Mouse (Mus musculus): ENCODE measurements around the gene Skiv2l. TPM values are rescaled to one million over a fixed set of nuclear protein-coding genes. Genes with fewer than 3 reads are reported as not detected.

Skiv2l gene
- polyA plus RNA-seq, 1 experiment = 65.4 TPM

DNA sequence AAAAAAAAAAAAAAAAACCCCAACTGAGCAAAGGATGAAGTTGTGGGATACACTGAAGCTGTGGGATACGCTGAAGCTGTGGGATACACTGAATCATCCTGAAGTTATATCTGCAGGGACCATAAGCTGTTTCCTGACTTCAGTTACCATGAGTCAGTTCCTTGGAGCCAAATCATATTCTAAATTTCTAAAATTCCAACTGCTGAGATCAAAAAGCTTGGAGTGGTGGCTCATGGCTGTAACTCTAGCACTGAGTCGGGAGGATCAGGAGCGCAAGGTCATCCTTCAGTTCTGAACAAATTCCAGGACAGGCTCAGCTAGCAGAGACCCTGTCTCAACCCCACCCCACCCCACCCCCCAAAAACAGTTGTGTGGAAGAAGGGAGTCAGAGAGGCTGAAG lies 35.6 kb upstream of the Skiv2l start:
- TF ChIP-seq GATA1 (IDR thresholded peaks at IDR 0.05; ENCODE audit: low read length) = no peak

- TF ChIP-seq GATA1 (IDR thresholded peaks at IDR 0.05; ENCODE audit: low read length) = no peak
These were observed 34.7 kb upstream of the Skiv2l start for GRCm38 (mm10) chr17:34884704-34885103.

DNA sequence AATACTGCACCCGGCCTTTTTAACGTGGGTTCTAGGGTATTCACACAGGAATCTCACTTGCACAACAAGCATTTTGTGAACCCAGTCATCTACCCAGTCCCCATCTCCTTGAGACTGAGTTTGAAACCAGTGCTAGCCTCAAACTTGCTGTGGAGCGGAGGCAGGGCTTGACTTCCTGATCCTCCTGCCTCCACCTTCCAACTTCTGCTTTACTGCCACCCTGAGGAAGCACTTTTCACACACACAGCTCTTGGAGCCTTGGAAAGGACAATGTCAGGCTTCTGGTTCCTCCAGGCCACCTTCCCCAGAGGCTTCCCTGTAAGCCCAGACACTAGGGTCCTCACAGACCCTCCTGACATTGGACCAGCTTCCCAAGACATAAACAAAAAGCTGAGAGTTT lies 33.3 kb upstream of the Skiv2l start:
- no peak for TF ChIP-seq GATA1 (IDR thresholded peaks at IDR 0.05; ENCODE audit: low read length)

- no peak for TF ChIP-seq GATA1 (IDR thresholded peaks at IDR 0.05; ENCODE audit: low read length)
These were observed 31.8 kb upstream of the Skiv2l start, which contains the start of gene Gm20547 for GRCm38 (mm10) chr17:34881683-34882310. Gene Gm20547, minus strand, starts transcription at chr17:34882042.

DNA sequence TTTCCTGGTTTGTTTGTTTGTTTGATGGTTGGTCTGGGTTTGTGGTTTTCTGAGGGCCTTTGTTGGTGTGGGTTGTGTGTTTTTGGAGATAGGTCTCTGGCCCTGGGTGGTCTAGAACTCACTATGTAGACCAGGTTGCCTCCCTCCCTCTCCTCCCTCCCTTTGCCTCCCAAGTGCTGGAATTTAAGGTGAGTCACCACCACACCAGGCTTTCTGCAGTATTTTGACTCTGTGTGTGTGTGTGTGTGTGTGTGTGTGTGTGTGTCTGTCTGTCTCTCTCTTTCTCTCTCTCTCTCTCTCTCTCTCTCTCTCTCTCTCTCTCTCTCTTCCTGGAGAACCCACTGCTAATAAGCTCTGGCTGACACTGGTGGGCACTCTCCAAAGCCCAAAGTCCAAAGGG lies 31.2 kb upstream of the Skiv2l start:
- TF ChIP-seq GATA1 (IDR thresholded peaks at IDR 0.05; ENCODE audit: low read length) = no peak

- TF ChIP-seq GATA1 (IDR thresholded peaks at IDR 0.05; ENCODE audit: low read length) = no peak
These were observed 29.4 kb upstream of the Skiv2l start, which contains the start of gene Zbtb12 for GRCm38 (mm10) chr17:34879336-34879879. Gene Zbtb12, plus strand, starts transcription at chr17:34879483.

GRCm38 (mm10) chr17:34874321-34874720 lies 24.3 kb upstream of the Skiv2l start:
- no peak for TF ChIP-seq GATA1 (IDR thresholded peaks at IDR 0.05; ENCODE audit: low read length)

- TF ChIP-seq GATA1 (IDR thresholded peaks at IDR 0.05; ENCODE audit: low read length) = no peak
These were observed 16.0 kb upstream of the Skiv2l start for GRCm38 (mm10) chr17:34865981-34866380.

DNA sequence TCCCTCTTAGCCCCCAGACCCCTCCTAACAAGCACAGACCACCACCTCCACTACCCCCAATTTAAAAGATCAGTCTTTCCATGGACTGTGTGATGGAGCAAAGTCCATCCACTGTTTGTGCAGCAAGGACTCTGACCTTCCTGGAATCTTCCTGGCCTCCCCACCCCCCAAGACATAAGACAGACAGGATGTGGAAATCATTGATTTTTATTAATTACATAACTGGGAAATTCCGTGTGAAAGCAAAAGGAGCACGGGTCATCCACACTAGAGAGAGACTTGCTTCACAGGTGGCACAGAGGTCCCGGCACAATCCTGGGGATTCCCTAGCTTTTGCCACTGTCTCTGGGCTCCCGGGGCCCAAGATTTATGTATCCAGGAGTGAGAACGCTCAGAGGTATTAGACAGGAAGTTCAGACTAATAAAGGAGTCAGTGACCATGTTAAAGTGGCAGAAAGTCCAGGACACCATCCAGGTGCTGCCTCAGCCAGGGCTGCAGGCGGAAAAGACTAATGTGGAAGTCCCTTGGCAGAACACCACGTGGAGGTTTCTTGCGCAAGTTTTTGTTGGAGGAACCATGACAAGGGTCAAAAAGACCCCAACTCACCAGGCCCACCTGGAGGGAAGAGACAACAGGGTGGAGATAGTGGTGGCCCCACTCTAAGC lies 12.5 kb upstream of the Skiv2l start, which contains the start of gene Cfb:
Cfb (minus strand) TSS at position 103 of the 666 bp plus-strand sequence.
- TF ChIP-seq GATA1 (IDR thresholded peaks at IDR 0.05; ENCODE audit: low read length) = no peak

DNA sequence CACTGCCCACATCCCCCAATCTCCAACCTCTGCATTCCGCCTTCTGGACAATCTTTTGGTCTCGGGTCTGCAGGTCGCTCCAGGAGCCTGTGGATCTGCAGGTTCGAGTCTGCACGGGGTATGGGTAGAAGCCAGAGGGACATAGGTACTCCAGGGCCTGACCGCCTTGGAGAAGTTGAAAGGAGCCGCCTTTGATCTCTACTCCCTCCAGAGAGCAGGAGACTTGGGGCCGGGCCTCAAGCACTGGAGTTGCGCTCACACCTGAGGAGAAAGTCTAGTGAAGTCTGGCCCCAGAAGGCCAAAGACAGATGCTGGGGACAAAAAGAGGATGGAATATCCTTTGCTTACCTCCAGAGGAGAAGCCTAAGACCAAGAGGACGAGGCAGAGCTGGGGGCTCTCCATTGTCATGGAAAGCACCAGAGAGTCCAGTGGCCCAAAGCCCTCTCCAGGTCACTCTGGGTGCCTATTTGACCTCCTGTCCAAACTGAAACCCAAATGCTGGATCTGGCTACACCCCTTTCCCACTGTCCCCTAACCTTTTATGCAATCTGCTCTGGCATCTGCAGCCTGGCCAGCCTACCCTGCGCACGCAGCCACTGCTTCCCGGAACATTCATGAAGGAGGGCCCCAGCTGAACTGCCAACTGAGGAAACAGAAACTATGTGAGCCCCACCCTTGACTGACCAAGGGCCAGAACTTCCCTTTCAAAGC lies 11.8 kb upstream of the Skiv2l start:
- TF ChIP-seq GATA1 (IDR thresholded peaks at IDR 0.05; ENCODE audit: low read length) = no peak

- TF ChIP-seq GATA1 (IDR thresholded peaks at IDR 0.05; ENCODE audit: low read length) = no peak
These were observed 10.5 kb upstream of the Skiv2l start for GRCm38 (mm10) chr17:34860514-34860913.

DNA sequence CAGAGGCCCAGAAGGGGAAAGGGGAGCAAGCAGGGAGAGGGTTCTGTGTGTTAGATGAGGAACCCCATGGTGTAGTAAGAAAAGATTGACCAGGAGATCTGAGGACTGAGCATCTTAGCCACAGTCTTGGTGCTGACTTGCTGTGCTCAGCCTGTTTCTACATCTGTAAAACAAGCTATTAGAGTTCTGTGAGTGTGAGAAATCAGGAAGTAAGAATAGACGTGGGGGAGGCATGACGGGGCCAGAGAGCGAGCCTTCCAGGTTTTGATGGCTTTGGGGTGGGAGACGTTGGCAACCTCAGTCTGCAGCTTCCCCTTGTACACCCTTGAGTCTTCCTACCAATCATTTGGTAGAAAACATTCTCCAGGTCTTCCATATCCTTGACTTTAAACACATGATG lies 8.7 kb upstream of the Skiv2l start:
- no peak for TF ChIP-seq GATA1 (IDR thresholded peaks at IDR 0.05; ENCODE audit: low read length)

DNA sequence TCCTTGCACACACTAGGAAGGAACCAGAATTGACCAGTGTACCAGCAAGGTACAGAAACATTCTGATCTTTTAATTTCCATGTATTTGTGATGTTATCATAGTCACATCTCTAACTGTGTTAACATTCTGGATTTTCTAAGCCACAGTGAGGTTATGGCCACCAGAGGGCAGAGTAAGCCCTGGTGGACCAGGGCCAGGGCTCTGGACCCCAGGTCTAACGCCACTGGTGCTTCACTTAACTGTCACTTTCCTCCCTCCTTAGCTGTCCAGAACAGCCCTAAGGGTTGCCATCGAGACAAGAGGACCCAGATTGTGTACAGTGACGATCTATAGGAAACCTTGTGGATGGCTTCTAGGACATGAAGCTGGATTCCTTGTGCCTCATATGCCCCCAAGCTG lies 5.8 kb upstream of the Skiv2l start:
- TF ChIP-seq GATA1 (IDR thresholded peaks at IDR 0.05; ENCODE audit: low read length) = no peak

DNA sequence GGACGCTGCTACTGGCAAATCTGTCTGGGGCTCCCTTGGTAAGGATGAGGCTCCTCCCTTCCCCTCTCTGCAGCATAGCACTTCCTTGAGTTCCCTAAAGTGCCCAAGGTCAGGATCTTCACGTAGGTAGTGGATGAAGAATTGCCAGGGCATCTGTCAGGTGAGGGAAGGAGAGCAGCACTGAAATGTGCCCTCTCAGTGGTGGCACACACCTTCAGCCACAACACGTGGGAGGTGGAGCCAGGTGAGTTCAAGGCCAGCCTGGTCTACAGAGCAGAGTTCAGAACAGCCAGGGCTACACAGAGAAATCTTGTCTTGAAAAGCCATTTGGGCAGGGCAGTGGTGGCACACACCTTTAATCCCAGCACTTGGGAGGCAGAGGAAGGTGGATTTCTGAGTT lies 4.8 kb upstream of the Skiv2l start:
- TF ChIP-seq GATA1 (IDR thresholded peaks at IDR 0.05; ENCODE audit: low read length) = no peak

GRCm38 (mm10) chr17:34853511-34853910 lies 3.5 kb upstream of the Skiv2l start:
- no peak for TF ChIP-seq GATA1 (IDR thresholded peaks at IDR 0.05; ENCODE audit: low read length)

DNA sequence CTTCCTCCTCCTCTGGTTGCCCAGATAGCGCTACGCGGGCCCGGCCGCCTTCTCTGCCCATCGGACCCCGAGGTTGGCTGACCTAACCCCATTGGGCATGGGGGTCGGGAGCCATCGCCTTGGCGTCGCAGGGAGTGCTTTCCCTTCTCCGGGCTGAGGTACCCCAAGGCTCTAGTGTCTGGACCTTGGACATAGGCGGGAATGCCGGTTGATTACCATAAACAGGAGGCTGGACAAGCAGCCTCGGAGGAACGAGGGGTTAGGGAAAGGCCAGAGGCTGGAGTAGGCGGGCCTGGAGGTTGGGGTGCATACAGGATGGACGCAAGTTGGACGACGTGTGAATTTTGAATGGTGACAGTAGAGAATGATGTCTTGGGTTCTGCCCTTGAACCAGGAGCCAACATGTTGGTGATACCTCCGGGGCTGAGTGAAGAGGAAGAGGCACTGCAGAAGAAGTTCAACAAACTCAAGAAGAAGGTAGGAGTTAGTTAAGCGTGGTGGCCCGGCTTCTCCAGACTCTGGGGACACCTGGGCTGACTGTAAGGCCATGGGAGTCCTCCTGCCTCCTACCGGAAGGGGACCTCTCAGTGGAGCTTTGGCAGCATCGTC lies 611 bp upstream of the Skiv2l start:
- TF ChIP-seq GATA1 (IDR thresholded peaks at IDR 0.05; ENCODE audit: low read length) = no peak

All from G1E-ER4 (cell line).